Mouse (Mus musculus) hindbrain, embryonic 16.5 days (tissue): ENCODE measurements around the gene Grik4. TPM values are rescaled to one million over a fixed set of nuclear protein-coding genes. Genes with fewer than 3 reads are reported as not detected.
A peak's percentile ranks its signal among the peaks of the same experiment; 100 is the strongest.

ENCODE experiments used
- ATAC-seq: fragments of 200-750 bp; cut with Nextera tagmentation; 2 replicates; pipeline ENCODE4 v1.8.0; 2017; ENCODE audit warnings: moderate TSS enrichment, moderate library complexity
- H3K27ac ChIP-seq: fragments of 300-500 bp; sonication (generic); 2 replicates; pipeline ENCODE4 v1.5.1; 2014; ENCODE audit warnings: low read depth, mild to moderate bottlenecking, control low read depth, low read length, moderate library complexity
- H3K27me3 ChIP-seq: fragments of 300-500 bp; sonication (generic); replicated peaks from 2 replicates; pipeline ENCODE4 v1.6.1; 2014; ENCODE audit warnings: low read length; ENCODE audit not compliant: control insufficient read depth, insufficient read depth
- H3K36me3 ChIP-seq: fragments of 300-500 bp; sonication (generic); 2 replicates; pipeline ENCODE4 v1.6.1; 2014; ENCODE audit warnings: mild to moderate bottlenecking, low read length, moderate library complexity, mixed read lengths; ENCODE audit not compliant: control insufficient read depth, insufficient read depth
- H3K4me1 ChIP-seq: fragments of 300-500 bp; sonication (generic); 2 replicates; pipeline ENCODE4 v1.6.1; 2014; ENCODE audit warnings: low read depth, low read length; ENCODE audit not compliant: control insufficient read depth, insufficient read depth
- H3K4me2 ChIP-seq: fragments of 300-500 bp; sonication (generic); 2 replicates; pipeline ENCODE4 v1.6.1; 2014; ENCODE audit warnings: mild to moderate bottlenecking, low read length, control low read depth, moderate library complexity
- H3K4me3 ChIP-seq: fragments of 300-500 bp; sonication (generic); 2 replicates; pipeline ENCODE4 v1.5.1; 2014; ENCODE audit warnings: mild to moderate bottlenecking, low read length, control low read depth, moderate library complexity
- H3K9ac ChIP-seq: fragments of 300-500 bp; sonication (generic); 2 replicates; pipeline ENCODE4 v1.6.1; 2014; ENCODE audit warnings: low read depth, mild to moderate bottlenecking, control low read depth, low read length, moderate library complexity
- H3K9me3 ChIP-seq: fragments of 300-500 bp; sonication (generic); 2 replicates; pipeline ENCODE4 v1.6.1; 2014; ENCODE audit warnings: mild to moderate bottlenecking, low read length, moderate library complexity; ENCODE audit not compliant: control insufficient read depth
- WGBS: fragments of 180-500 bp; shearing (Covaris S2); extraction: QIAGEN DNeasy Blood & Tissue Kit; methylation state at CpG from one replicate; pipeline ENCODE4 v1.1.7; 2014; 5-methylcytosine and 5-hydroxymethylcytosine counted together
- polyA plus RNA-seq: library from polyadenylated mRNA; unstranded; fragments of >200 nt; fragmentation: Nextera tagmentation; extraction: Ambion mirVana; gene quantifications from 2 replicates; pipeline ENCODE4 v1.2.1, GENCODE M21; 2015

Gene Grik4
- polyA plus RNA-seq, 1 experiment from 2014 or later, result 11.4 TPM

- 62% methylated on average over 5 of the region's 5 CpGs for WGBS
- ATAC-seq, result no peak
- Histone ChIP-seq H3K27me3 (no peaks in the 10 kb centered on the region), H3K9me3 (no peaks in the 10 kb centered on the region), H3K9ac (no peak overlapping the region), H3K27ac (no peak overlapping the region), H3K4me3 (no peak overlapping the region), H3K36me3 (no peaks in the 10 kb centered on the region), H3K4me2 (no peak overlapping the region), H3K4me1 (peaks cover 6% of the 10 kb centered on the region)
These were observed 209.2 kb downstream of the Grik4 start for GRCm38 (mm10) chr9:42735086-42735485.

DNA sequence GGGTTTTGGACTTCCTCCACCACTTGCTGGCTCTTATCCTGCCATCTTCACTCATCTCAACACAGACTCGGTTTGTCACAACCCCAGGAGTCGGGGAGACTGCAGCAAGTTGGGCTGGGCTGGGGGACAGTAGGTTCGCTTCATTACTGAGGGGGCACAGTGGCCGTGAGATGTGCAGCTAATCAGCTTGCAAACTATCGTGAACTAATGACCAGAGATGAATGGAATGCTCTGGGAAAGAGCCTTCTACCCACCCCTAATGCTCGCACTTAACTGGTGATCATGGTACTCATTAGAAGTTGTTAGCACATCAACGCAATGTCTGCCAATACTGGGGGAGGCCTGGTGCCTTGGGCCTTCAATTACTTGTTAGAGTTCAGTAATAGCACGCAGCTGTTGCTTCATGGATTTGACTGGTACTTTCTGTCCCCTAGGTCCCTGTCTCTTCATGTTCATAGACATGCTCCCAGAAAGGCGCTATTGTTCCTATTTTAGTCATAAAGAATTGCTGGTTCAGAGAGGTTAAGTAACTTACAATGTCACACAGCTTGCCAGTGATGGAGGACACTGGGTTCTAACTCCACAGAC, 211.5 kb downstream of the Grik4 start:
- Histone ChIP-seq H3K4me1 (peaks cover 8% of the 10 kb centered on the region), H3K4me2 (no peak overlapping the region), H3K27me3 (no peaks in the 10 kb centered on the region), H3K36me3 (no peaks in the 10 kb centered on the region), H3K9me3 (no peaks in the 10 kb centered on the region), H3K9ac (no peak overlapping the region), H3K27ac (no peak overlapping the region), H3K4me3 (no peak overlapping the region)
- ATAC-seq, result no peak
- 72% methylated on average over 9 of the region's 9 CpGs for WGBS

GRCm38 (mm10) chr9:42728472-42728871, 215.8 kb downstream of the Grik4 start:
- ATAC-seq, result peak; percentile 34; the same call in 1 of the 2 replicates
- 36% methylated on average over 6 of the region's 6 CpGs for WGBS
- Histone ChIP-seq H3K4me1 (peaks cover 8% of the 10 kb centered on the region; the same call in 1 of the 2 replicates), H3K9me3 (no peaks in the 10 kb centered on the region), H3K36me3 (no peaks in the 10 kb centered on the region), H3K27me3 (no peaks in the 10 kb centered on the region), H3K27ac (no peak overlapping the region), H3K4me3 (no peak overlapping the region), H3K4me2 (no peak overlapping the region), H3K9ac (no peak overlapping the region)

DNA sequence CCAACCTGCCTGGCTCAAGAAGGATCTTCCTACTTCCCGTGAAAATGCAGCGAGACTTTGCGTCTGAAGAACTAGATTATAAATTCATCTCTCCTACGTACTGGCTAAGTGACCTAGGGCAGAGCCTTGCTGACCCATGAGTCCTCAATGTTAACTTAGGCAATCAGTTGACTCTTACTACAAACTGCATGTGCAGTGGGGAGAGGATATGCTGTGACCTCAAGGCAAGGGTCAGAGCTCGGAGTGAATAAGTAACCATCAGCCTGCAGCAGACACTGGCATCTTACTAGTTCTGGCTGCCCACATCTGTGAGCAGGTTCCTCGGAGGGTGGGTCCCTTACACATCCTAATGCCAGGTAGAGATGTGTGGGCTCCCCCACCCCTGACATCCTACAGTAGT, 216.6 kb downstream of the Grik4 start:
- Histone ChIP-seq H3K36me3 (no peaks in the 10 kb centered on the region), H3K27ac (no peak overlapping the region), H3K4me3 (no peak overlapping the region), H3K4me1 (peaks cover 8% of the 10 kb centered on the region; the same call in 1 of the 2 replicates), H3K9ac (no peak overlapping the region), H3K9me3 (no peaks in the 10 kb centered on the region), H3K27me3 (no peaks in the 10 kb centered on the region), H3K4me2 (no peak overlapping the region)
- 88% methylated on average over 6 of the region's 6 CpGs for WGBS
- ATAC-seq, result no peak

DNA sequence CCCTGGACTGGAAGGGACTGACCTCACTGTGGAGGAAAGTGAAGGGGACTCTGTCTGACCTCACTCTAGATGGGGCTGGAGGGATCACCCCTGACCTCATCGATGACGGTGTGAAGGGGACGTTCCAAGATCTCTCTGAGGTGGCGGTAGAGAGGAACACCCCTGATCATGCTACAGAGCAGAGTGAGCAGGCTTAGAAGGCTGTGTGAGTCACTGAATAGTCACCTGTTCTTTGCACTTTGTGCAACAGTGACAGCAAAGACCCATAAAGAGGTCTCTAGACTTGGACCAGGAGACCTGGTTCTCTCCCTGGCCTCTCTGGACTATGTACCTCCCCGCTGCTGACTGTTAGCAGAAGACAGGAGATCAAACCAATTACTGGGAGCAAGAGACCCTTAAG, 217.1 kb downstream of the Grik4 start:
- peaks cover 8% of the 10 kb centered on the region; the same call in 1 of the 2 replicates for H3K4me1 ChIP-seq
- H3K4me3 ChIP-seq, result no peak overlapping the region
- H3K4me2 ChIP-seq, result no peak overlapping the region
- no peak overlapping the region for H3K27ac ChIP-seq
- no peaks in the 10 kb centered on the region for H3K27me3 ChIP-seq
- 87% methylated on average over 5 of the region's 5 CpGs for WGBS
- no peaks in the 10 kb centered on the region for H3K36me3 ChIP-seq
- no peaks in the 10 kb centered on the region for H3K9me3 ChIP-seq
- ATAC-seq, result no peak
- H3K9ac ChIP-seq, result no peak overlapping the region

DNA sequence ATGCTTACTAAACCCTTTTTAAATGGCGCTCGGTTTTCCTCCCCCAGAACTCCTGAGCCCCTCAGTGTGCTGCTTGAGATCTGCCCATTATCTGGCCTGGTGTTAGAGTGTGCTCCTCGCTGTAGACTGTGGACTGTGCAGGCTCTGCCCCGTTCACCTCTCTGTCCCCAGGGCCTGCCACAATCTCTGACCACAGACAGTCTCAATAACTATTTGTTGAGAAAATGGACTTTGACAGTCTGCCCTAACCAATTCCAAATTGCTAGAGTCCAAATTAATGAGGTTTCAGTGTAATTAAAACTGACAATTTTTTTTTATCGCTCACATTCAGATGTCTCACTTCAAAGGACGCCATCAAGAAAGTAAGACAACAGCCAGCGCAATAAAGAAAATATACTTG, 220.2 kb downstream of the Grik4 start:
- Histone ChIP-seq H3K4me1 (peaks cover 8% of the 10 kb centered on the region; the same call in 1 of the 2 replicates), H3K9me3 (no peaks in the 10 kb centered on the region), H3K9ac (no peak overlapping the region), H3K4me2 (no peak overlapping the region), H3K27ac (no peak overlapping the region), H3K36me3 (no peaks in the 10 kb centered on the region), H3K4me3 (no peak overlapping the region), H3K27me3 (no peaks in the 10 kb centered on the region)
- 0 out of 2 replicates have a peak, but pooled peaks have one; percentile 11 for ATAC-seq
- WGBS, result 68% methylated on average over 7 of the region's 7 CpGs

GRCm38 (mm10) chr9:42722501-42722900, 221.8 kb downstream of the Grik4 start:
- Histone ChIP-seq H3K36me3 (no peaks in the 10 kb centered on the region), H3K4me1 (peaks cover 6% of the 10 kb centered on the region; the same call in 1 of the 2 replicates), H3K4me3 (no peak overlapping the region), H3K27me3 (no peaks in the 10 kb centered on the region), H3K9me3 (no peaks in the 10 kb centered on the region), H3K9ac (no peak overlapping the region), H3K27ac (no peak overlapping the region), H3K4me2 (no peak overlapping the region)
- no peak for ATAC-seq
- 24% methylated on average over 4 of the region's 4 CpGs for WGBS

DNA sequence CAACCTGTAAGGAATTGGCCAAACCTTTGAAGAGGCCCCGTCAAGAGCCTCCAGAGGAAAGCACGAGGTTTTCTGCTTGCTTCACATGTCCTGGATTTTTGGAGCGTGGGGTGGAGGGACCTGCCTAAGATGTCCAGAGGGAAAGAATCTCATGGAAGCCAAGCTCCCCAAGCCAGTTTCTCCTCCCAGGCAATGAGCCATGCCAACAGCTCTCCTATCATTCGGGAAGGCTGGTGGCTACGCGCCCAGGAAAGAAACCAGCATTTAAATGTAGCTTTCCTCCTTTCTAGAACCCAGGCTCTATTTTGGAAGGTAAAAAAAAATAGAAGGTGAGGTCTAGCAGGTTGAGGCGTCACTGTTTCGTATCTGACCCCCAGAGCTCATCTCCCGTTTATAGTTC, 222.6 kb downstream of the Grik4 start:
- H3K27me3 ChIP-seq, result no peaks in the 10 kb centered on the region
- H3K4me3 ChIP-seq, result no peak overlapping the region
- no peak overlapping the region for H3K9ac ChIP-seq
- 90% methylated on average over 9 of the region's 9 CpGs for WGBS
- H3K36me3 ChIP-seq, result no peaks in the 10 kb centered on the region
- no peak overlapping the region for H3K4me2 ChIP-seq
- H3K4me1 ChIP-seq, result peaks cover 6% of the 10 kb centered on the region; the same call in 1 of the 2 replicates
- ATAC-seq, result no peak
- no peaks in the 10 kb centered on the region for H3K9me3 ChIP-seq
- no peak overlapping the region for H3K27ac ChIP-seq

- WGBS, result 57% methylated on average over 4 of the region's 4 CpGs
- no peak overlapping the region for H3K9ac ChIP-seq
- no peak for ATAC-seq
These were observed 223.1 kb downstream of the Grik4 start for GRCm38 (mm10) chr9:42721146-42721545.

More at GRCm38 (mm10) chr9:42721146-42721545, 223.1 kb downstream of the Grik4 start:
- peaks cover 6% of the 10 kb centered on the region; the same call in 1 of the 2 replicates for H3K4me1 ChIP-seq
- H3K4me3 ChIP-seq, result no peak overlapping the region
- H3K4me2 ChIP-seq, result no peak overlapping the region
- H3K36me3 ChIP-seq, result no peaks in the 10 kb centered on the region
- no peaks in the 10 kb centered on the region for H3K9me3 ChIP-seq
- no peaks in the 10 kb centered on the region for H3K27me3 ChIP-seq
- H3K27ac ChIP-seq, result no peak overlapping the region
